Mouse (Mus musculus) left cerebral cortex, postnatal 14 days (tissue): Measurements from ENCODE around the gene Zfp263. TPM values are rescaled to one million over a fixed set of nuclear protein-coding genes. Genes with fewer than 3 reads are reported as not detected.

Experiments used
- DNase-seq, 2 experiments: peaks; one replicate each; pipeline ENCODE4 v3.0.0; 2021 to 2022; ENCODE audit warnings: low spot score in 2 of 2, mixed read lengths in 1 of 2
- intact Hi-C: fragments of 180-260 bp; cut with DNase I; formaldehyde crosslinking; loops from one replicate; pipeline ENCODE4 v1.15.1; 2025
- long read RNA-seq, 2 experiments: library from polyadenylated mRNA; stranded (forward); transcript quantifications; one replicate each; pipeline ENCODE4 v2.0.0; 2021
- total RNA-seq, 2 experiments: library from RNA; stranded (reverse); gene quantifications; 2 replicates each; pipeline ENCODE4 v1.2.3; 2021

The Zfp263 gene
- 10 to 100 TPM; 18.5 to 19.4 TPM for total RNA-seq
- long read RNA-seq, experiment 1, partial matches to known transcripts = 0 of 4 reads
- long read RNA-seq, experiment 1, other reads (novel, unspliced or antisense) = 0 of 4 reads
- long read RNA-seq, experiment 2, partial matches to known transcripts = 0 of 6 reads
- long read RNA-seq, experiment 2, other reads (novel, unspliced or antisense) = 1 of 6 reads

DNA sequence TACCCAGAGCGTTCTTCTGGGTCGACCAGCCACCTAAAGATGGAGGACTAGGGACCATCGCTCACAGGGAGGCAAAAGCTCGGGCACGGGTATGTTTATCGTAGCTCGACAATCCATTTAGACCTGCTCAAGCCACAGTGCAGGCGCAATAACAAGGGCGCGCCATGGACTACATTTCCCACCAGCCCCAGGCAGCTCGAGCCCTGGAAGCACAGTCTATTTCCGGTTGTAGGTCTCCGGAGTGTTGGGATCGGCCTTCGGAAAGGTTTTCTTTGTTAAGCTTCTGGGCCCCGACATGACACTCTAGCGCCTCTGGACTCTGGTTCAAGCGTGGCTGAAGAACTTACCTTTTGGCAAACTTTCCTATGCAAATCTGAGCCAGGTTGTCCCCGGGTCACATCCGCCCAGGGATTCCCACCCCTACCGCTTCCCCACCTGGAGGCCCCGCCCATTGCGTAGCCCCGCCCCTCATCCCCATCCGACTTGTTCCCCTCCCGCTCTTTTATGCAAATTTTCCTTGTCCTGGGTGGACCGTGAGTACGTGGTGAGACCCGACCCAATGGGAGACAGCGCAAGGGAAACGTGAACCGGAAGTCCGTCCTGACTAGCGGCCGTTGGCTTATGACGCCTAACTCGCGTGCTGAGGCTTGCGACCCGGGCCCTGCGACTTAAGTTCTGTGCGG lies at the start of gene Zfp263:
Gene Zfp263, plus strand, starts transcription at position 591 of the 683 bp plus-strand sequence.
- intact Hi-C loops = loop anchor here (10.0 kb wide), 1 partner anchor 161 kb away; the partner anchor contains the start of genes 1700037C18Rik and Cluap1
- peak; percentile 94 to 97 for DNase-seq

DNA sequence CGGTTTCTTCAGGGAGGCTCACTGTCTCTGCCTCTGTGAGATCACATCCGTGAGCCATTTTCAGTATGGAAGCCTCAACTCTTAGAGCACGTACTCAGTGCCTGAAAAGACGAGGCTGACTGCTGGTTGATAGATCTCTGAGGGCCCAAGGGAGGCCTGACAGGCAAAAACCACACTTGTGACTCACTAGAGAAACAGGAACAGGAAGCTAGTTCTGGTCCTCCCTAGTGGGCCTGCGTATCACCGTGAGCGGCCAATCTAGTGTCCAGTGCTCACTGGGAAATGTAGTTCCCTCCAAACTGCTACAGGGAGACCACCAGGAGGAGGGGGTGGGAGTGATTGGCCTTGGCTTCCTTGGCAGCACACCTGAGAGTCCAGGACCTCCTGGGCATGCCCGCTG lies 44.6 kb upstream of the Zfp263 start:
- intact Hi-C loops = no loop called here
- no peak for DNase-seq

DNA sequence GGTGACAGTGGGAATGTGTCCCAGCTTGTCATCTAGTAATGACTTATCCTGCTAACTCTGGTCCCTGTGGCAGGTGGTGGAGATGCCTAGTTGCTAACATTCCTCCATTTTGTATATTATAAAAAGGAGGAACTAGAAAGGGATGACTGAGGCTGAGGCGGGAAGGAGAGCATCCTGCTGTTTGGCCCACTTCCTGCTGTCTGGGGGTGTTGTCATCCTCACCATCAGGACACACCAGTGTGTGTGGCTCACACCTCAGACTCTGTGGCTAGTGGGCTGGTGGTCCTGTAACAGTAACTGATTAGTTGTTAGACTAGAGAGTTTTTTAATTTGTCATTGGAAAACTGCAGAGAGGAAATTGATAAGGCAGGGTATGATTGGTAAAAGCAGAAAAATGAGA lies 43.0 kb upstream of the Zfp263 start:
- no peak for DNase-seq
- intact Hi-C loops = no loop called here

DNA sequence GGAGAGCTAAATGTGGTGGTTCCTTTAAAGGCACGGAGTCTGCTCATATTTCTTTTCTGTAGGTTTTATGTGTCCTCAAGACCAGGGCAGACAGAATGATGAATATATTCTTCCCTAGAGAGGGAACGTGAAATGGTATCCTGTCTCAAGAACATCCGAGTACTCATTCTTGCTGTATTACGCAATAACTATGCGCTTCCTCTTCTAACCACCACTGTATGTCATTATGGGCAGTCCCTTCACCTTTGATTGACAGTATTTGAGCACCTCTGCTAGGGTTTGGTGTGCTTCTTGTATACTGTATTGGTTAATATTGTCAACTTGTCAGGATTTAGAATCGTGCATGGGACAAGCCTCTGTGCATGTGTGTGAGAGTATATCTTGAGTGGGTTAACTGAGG lies 37.2 kb upstream of the Zfp263 start:
- DNase-seq = no peak
- intact Hi-C loops = no loop called here

DNA sequence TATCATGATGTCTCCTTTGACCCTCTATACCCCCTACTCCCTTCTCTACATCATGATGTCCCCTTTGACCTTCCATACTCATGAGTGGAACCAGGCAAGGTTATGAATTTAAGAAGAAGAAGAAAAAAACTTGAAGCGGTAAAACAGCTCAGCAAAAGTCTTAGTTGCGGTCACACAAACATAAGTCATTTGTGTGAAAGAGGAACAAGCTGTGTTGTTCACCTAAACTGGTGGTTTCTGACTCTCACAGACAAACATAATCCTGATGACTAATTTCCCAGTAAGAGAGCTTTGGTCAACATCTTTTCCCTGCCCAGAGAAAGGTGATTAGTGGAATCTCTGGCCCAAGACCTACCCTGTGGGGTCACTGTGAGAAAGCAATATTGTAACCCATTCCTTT lies 29.2 kb upstream of the Zfp263 start:
- intact Hi-C loops = no loop called here
- DNase-seq = no peak

DNA sequence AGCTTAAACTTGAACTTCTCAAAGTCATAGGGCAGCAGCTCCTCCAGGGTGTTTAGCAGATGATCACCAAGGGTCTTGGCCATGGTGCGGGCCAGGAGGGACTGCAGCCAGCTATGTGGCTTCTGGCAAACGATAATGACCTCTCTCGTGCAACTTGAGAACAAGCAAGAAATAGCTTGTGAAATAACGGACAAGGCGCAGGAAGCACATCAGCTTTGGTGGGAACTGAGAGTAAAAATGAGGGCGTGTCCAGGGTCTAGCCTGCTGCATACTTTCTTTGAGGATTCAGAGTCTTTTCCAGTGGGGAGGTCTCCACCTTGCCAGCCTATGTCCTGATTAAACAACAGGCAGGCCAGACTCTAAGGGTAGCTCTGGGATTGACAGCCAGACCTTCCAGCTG lies 25.9 kb upstream of the Zfp263 start, which contains the start of gene Mefv:
Gene Mefv, minus strand, starts transcription at position 118 of the 400 bp plus-strand sequence.
- intact Hi-C loops = no loop called here
- DNase-seq = no peak

DNA sequence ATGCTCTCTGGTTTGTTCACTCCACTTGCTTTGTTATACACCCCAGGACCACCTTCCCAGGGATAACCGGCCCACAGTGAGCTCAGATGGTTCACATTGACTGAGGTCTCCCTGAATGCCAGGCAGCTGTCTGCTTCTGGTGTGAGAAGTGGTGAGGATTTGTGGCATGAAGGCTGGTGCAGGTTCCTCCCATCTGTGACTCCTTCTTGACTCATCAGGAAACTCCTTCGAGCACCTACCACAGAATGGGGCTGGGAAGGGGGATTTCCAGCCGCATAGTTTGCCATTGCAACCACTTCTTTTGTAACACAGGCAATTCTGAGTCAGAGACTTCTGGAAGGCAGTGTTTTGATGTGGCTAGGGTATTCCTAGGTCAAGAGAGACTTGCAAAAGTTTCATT lies 20.7 kb upstream of the Zfp263 start:
- intact Hi-C loops = no loop called here
- no peak for DNase-seq

DNA sequence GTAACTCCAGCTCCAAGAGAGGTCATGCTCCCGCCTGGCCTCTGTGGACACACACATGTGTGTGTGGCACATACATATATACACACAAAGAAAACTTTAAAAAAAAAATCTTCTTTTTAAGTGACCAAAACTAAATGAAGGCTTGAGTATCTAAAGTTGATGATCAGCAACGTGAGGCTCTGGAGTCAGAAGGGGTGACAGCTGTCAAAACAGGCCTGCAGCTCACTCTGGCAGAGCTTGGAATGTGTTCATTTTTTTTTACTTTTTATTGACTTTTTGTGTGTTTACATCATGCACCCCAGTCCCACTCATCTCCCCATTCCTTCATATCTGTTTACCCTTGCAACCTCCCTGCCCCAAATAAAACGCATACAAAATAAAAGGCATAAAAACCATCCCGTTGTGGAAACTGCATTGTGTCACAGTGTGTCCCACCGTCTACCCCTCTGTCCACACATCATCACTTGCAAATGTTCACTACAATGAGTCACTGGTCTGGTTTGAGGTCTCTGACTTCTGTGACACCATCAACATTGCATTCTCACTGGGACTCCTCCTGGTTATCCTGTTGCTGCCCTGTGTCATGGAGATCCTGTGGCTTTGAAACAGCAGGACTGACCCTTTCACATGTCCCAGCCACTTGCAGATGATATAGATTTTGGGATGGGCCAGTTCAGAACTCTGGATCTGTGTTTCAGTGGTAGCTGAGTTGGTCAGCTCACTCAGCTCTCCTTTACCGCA lies 15.7 kb upstream of the Zfp263 start:
- intact Hi-C loops = no loop called here

DNA sequence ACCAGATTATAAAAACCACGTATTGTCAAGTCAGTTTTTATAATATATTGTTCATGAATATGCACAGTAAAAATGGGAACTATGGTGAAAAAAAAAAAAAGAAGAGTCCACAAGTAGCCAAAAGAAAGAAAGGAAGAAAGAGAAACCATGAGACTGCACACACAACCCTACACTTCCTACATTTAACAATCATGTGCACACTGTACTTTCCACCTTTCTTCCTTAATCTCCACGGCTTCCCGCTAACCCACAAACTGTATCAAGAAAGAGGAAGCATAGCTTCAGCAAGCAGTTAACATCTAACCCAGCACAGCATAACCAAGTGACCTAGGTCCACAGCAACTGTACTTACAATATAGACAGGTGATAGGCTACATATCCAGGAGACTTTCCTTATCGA lies 11.3 kb upstream of the Zfp263 start:
- DNase-seq = no peak
- intact Hi-C loops = no loop called here

More for the DNA sequence above, 15.7 kb upstream of the Zfp263 start:
- no peak for DNase-seq

DNA sequence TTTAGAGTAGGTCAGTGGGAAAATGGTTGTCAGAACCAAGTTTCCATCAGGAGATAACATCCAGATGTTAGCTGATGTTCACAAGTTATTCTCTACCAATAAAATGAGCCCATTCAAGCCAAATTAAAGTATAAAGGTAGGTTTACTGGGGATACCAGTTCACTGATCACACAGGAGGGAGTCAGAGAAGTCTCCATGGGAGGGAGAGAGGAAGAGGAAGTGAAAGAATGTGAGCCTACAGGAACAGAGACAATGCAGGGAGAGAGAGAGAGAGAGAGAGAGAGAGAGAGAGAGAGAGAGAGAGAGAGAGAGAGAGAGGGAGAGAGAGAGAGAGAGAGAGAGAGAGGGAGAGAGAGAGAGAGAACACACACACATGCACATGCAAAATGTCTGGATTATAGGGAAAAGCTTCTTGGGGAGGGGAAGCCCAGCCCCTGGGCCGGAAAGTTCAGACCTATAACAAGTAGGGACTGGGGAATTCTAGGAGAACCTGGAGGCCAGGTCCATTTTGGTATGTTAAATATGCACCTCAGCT lies 10.6 kb upstream of the Zfp263 start:
- no peak for DNase-seq
- intact Hi-C loops = no loop called here

DNA sequence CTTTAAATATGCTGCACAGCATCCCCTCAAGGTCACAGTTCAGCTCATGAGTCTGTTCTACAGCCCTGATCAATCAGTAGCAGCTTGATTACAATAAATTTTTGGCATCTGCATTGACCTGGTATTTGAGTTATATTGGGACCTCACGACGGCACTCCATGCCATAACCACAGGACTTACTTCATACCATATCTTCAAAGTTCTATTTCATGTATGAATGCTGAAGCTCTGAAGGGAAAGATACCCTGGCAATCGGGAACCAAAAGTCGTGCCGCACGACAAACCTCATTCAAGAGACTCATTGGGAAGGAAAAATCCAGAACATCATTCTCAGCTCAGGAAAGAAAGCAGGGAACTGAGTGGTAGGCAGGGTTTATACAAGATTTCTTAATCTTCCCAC lies 1.4 kb upstream of the Zfp263 start:
- intact Hi-C loops = loop anchor here (10.0 kb wide), 1 partner anchor 162 kb away; the partner anchor contains the start of genes 1700037C18Rik and Cluap1
- DNase-seq = no peak

DNA sequence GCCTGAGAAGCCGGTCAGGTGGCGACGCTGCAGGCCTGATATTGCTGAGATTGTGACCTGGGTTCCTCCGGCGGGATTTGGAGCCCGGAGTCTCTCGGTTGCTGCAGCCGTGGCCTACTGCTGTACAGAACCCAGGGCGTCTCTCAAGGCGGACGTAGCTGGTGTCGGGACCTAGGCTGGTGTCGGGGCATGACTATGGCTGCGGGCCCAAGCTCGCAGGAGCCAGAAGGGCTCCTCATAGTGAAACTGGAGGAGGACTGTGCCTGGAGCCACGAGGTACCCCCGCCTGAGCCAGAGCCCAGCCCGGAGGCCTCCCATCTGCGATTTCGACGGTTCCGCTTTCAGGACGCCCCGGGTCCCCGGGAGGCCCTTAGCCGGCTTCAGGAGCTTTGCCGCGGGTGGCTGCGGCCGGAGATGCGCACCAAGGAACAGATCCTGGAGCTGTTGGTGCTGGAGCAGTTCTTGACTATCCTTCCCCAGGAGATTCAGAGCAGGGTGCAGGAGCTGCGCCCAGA lies 350 bp downstream of the Zfp263 start:
- intact Hi-C loops = loop anchor here (10.0 kb wide), 1 partner anchor 161 kb away; the partner anchor contains the start of genes 1700037C18Rik and Cluap1
- DNase-seq = no peak

DNA sequence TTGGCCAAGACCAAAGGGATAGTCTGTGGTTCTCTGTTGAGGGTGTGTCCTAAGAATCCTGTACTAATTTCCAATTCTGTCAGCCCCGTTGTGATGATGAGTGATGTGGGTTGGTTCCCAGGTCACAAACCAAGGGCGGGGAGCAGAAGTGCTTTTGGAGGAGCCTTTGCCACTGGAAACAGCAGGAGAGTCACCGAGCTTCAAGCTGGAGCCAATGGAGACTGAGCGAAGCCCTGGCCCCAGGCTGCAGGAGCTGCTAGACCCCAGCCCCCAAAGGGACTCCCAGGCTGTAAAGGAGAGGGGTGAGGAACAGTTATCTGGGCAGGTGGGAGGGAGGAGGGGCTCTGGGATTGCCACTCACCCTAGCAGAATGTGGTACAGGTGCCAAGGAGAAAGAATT lies 1.8 kb downstream of the Zfp263 start:
- intact Hi-C loops = loop anchor here (10.0 kb wide), 1 partner anchor 159 kb away; the partner anchor contains the start of genes 1700037C18Rik and Cluap1
- no peak for DNase-seq

DNA sequence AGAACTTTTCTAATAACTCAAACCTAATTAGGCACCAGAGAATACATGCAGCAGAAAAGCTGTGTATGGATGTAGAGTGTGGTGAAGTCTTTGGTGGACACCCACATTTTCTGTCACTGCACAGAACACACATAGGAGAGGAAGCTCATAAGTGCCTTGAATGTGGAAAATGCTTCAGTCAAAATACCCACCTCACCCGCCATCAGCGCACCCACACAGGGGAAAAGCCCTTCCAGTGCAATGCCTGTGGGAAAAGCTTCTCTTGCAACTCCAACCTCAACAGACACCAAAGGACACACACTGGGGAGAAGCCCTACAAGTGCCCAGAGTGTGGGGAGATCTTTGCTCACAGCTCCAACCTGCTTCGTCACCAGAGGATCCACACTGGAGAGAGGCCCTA lies 5.1 kb downstream of the Zfp263 start:
- intact Hi-C loops = loop anchor here (10.0 kb wide), 1 partner anchor 156 kb away; the partner anchor contains the start of genes 1700037C18Rik and Cluap1
- DNase-seq = no peak

DNA sequence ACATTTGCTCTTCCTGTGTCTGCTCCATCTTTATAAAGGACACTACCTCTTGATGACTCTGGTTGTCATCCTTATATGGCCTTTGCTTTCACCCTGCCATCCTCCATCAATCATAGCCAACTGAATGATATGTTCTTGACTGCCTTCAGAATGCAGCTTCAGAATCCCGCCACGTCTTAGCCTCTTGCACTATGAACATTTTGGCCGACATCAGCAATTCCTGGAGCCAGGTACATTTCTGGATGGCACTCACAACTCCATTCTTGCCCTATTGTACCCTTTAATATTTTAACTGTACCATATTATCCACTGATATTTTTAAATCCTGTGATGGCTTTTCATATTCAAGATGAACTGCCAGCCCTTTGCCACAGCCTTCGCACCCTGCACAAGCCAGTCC lies 27.7 kb downstream of the Zfp263 start:
- intact Hi-C loops = no loop called here
- DNase-seq = no peak

DNA sequence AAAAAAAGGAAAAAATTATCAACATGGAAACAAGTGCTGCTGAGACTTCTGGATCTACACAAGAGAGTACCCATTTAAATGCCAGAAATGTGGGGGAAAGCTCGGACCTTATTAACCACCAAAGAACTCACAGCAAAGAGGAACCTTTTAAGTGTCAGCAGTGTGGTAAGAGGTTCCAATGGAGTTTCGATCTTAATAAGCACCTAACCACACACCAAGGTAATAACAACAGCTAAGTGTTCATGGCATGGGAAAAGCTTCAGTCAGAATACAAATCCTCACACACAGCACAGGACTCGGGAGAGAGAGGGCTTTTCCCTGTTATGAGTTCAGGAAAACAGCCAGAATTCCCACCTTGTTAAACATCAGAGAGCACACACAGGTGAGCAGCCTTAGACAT lies 32.5 kb downstream of the Zfp263 start:
- intact Hi-C loops = no loop called here
- DNase-seq = no peak

DNA sequence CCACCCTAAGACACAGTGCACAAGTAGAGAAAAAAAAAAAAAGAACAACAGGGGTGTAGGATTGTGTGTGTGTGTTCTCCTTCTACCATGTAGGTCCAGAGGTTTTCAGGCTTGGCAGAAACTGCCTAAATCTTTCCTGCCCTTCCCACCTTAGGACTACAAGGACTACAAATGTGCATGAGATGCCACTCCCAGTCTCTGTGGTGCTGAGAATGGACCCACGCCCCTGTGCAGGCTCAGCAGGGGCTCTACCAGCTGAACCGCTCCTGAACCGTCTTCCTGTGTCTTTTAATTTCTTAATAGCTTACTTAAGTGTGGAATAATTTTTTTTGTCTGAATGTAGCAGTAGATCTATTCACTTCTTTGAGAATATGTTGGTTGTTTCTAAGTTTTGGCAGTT lies 34.1 kb downstream of the Zfp263 start:
- no peak for DNase-seq
- intact Hi-C loops = no loop called here

DNA sequence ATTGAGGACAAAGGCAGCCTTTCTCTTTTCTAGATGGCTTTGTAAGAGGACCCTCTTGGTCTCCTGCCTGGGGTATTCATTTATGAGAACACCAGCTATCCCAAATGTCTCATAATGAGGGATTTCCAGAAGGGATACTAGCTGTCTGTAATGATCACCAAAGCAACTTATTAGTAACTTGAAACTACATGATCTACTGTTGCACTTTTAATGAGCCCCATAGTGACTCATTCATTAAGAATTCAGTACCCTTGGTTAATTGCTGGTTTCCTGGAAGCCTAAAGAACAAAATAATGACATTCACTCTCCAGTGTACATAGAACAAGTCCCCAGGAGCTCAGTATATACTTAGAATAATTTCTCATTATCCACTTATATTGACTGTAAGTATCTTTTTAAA lies 37.3 kb downstream of the Zfp263 start:
- intact Hi-C loops = no loop called here

DNA sequence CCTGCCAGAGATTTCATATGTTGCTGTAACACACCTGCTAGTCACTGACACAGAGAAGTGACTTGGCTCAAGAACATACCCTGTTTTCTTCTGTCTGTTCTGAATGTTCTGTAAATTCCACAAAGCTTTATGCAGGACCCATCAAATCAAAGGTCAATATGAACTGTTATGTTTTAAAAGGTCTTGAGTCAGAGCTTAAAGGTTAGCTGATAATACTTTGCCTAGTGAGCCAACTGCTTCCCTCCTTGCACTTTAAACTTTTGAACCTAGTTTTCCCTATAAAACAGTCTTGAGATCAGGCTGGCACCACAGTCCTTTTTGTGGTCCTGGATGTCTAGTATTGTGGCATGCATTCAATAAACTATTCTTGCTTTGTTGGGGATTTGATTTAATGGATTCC lies 44.5 kb downstream of the Zfp263 start:
- intact Hi-C loops = no loop called here
- no peak for DNase-seq

More for the DNA sequence above, 37.3 kb downstream of the Zfp263 start:
- no peak for DNase-seq
